Mouse (Mus musculus) hindbrain, embryonic 14.5 days (tissue): Measurements from ENCODE around the gene Fanci. TPM values are rescaled to one million over a fixed set of nuclear protein-coding genes. Genes with fewer than 3 reads are reported as not detected.

Experiments used
- ATAC-seq: fragments of 200-750 bp; cut with Nextera tagmentation; 2 replicates; pipeline ENCODE4 v1.8.0; 2017; ENCODE audit warnings: moderate number of reproducible peaks, mild to moderate bottlenecking, moderate TSS enrichment, moderate library complexity; ENCODE audit not compliant: low FRiP score
- DNase-seq: peaks from one replicate; pipeline ENCODE4 v3.0.0-alpha.2; 2015; ENCODE audit warnings: low spot score
- H3K27ac ChIP-seq: fragments of 300-500 bp; sonication (generic); 2 replicates; pipeline ENCODE4 v1.5.1; 2014; ENCODE audit warnings: mild to moderate bottlenecking, moderate library complexity
- H3K27me3 ChIP-seq: fragments of 300-500 bp; sonication (generic); 2 replicates; pipeline ENCODE4 v1.6.1; 2014; ENCODE audit warnings: mild to moderate bottlenecking, low read length, mixed read lengths; ENCODE audit not compliant: control insufficient read depth, insufficient read depth
- H3K36me3 ChIP-seq: fragments of 300-500 bp; sonication (generic); replicated peaks from 2 replicates; pipeline ENCODE4 v1.6.1; 2014; ENCODE audit not compliant: control insufficient read depth, insufficient read depth
- H3K4me1 ChIP-seq: fragments of 300-500 bp; sonication (generic); replicated peaks from 2 replicates; pipeline ENCODE4 v1.6.1; 2014; ENCODE audit warnings: antibody characterized with exemption, low read length, mixed read lengths; ENCODE audit not compliant: control insufficient read depth, insufficient read depth
- H3K4me2 ChIP-seq: fragments of 300-500 bp; sonication (generic); replicated peaks from 2 replicates; pipeline ENCODE4 v1.6.1; 2014; ENCODE audit warnings: mild to moderate bottlenecking, moderate library complexity
- H3K4me3 ChIP-seq: fragments of 300-500 bp; sonication (generic); replicated peaks from 2 replicates; pipeline ENCODE4 v1.5.1; 2014; ENCODE audit warnings: mild to moderate bottlenecking, low read length
- H3K9ac ChIP-seq: fragments of 300-500 bp; sonication (generic); 2 replicates; pipeline ENCODE4 v1.6.1; 2014
- H3K9me3 ChIP-seq: fragments of 300-500 bp; sonication (generic); 2 replicates; pipeline ENCODE4 v1.6.1; 2016; ENCODE audit warnings: low read length; ENCODE audit not compliant: control insufficient read depth
- WGBS: fragments of 180-500 bp; shearing (Covaris S2); extraction: QIAGEN DNeasy Blood & Tissue Kit; methylation state at CpG from one replicate; pipeline ENCODE4 v1.1.7; 2014; 5-methylcytosine and 5-hydroxymethylcytosine counted together
- polyA plus RNA-seq: library from polyadenylated mRNA; unstranded; fragments of >200 nt; fragmentation: Nextera tagmentation; extraction: Ambion mirVana; gene quantifications from 2 replicates; pipeline ENCODE4 v1.2.1, GENCODE M21; 2014

Fanci gene
- polyA plus RNA-seq, 1 experiment from 2014 or later: 2.3 TPM

DNA sequence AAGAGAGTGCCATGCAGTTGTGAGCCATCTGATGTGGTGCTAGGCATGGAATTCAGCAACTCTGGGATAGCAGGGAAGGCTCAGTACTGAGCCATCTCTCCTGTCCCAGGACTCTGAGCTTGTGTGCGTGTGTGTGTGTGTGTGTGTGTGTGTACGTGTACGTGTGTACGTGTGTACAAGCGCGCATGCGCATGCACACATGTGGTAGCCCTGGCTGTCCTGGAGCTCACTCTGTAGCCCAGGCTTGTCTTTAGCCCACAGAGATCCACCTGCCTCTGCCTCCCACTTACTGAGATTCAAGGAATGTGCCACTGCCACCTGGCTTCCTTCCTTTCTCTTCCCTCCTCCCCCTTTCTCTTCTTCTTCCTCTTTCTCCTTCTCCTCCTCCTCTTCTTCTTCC lies 2.2 kb downstream of the Fanci start:
- Histone ChIP-seq H3K4me1 (0 out of 2 replicates have a peak, but pooled peaks cover 4% of the 10 kb centered on the region), H3K9me3 (no peaks in the 10 kb centered on the region), H3K9ac (no peak overlapping the region), H3K4me3 (no peak overlapping the region), H3K36me3 (no peaks in the 10 kb centered on the region), H3K27ac (no peak overlapping the region), H3K27me3 (no peaks in the 10 kb centered on the region), H3K4me2 (no peak overlapping the region)
- DNase-seq (no peak), ATAC-seq (no peak)
- WGBS: 98% methylated on average over 7 of the region's 7 CpGs

DNA sequence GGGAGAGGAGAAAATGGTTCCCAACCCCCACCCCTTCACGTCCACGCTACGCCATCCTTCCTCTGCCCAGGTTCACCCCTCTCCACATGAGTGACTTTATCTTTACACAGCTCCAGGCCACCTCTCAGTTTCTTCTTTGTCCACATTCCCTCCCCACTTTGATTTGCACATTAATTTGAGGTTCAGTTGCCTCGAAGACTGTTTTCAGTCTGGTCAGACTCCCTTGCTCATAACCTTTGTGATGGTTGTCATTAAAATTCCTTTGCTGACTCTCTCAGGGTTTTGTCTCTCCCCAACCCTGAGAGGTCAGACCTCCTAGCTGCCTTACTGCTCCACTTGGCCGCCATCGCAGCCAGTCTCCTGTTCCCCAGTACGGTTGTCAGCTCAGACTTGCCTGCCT lies 2.9 kb downstream of the Fanci start:
- no peaks in the 10 kb centered on the region for H3K27me3 ChIP-seq
- no peak overlapping the region for H3K4me2 ChIP-seq
- H3K9me3 ChIP-seq: no peaks in the 10 kb centered on the region
- ATAC-seq (no peak), DNase-seq (no peak)
- no peaks in the 10 kb centered on the region for H3K36me3 ChIP-seq
- H3K4me3 ChIP-seq: no peak overlapping the region
- H3K27ac ChIP-seq: no peak overlapping the region
- WGBS: 68% methylated on average over 7 of the region's 7 CpGs
- H3K4me1 ChIP-seq: 0 out of 2 replicates have a peak, but pooled peaks cover 4% of the 10 kb centered on the region
- no peak overlapping the region for H3K9ac ChIP-seq

DNA sequence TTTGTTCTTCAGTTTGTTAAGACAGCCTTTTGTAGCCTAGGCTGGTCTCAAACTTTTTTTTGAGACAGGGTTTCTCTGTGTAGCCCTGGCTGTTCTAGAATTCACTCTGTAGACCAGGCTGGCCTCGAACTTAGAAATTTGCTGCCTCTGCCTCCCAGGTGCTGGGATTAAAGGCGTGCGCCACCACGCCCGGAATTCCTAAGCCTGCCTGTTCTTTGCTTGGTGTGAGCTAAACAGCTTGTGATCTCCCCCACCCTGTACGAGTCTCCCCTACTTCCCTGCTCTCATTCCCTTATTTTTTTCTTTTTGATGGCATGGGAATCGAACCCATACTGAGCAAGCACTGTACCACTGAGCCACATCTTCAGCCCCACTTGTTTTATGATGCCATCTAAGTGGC lies 3.5 kb downstream of the Fanci start:
- H3K36me3 ChIP-seq: no peaks in the 10 kb centered on the region
- DNase-seq: no peak
- H3K27me3 ChIP-seq: no peaks in the 10 kb centered on the region
- 92% methylated on average over 7 of the region's 7 CpGs for WGBS
- H3K9me3 ChIP-seq: no peaks in the 10 kb centered on the region
- H3K4me2 ChIP-seq: no peak overlapping the region
- H3K27ac ChIP-seq: no peak overlapping the region
- H3K9ac ChIP-seq: no peak overlapping the region
- 0 out of 2 replicates have a peak, but pooled peaks cover 4% of the 10 kb centered on the region for H3K4me1 ChIP-seq
- ATAC-seq: no peak
- H3K4me3 ChIP-seq: no peak overlapping the region

DNA sequence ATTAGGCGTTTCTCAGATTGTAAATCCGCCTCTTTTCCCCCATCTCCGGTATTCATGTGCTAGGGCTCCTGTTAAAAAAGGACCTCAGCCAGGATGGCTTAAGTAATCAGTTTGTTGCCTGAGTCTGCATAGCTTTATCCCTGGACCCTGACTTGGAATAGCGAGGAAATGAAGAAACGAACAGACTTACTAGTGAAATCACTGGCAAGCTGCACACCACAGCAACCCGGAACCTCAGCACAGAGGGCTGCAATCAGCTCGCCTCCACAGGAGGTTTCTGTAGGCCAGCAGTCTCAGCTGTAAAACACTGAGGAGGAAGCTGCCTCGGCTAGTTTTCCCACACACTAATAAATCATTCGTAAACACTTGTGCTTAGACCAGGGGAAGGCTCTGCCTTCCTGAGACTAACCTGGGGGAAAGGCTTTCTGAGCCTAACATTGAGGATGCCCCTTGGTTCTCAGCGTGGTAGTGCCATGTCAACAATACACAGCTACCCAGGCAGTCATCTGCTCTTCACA lies 5.8 kb downstream of the Fanci start:
- Histone ChIP-seq H3K36me3 (no peaks in the 10 kb centered on the region), H3K4me3 (no peak overlapping the region), H3K4me1 (0 out of 2 replicates have a peak, but pooled peaks cover 1% of the 10 kb centered on the region), H3K9ac (no peak overlapping the region), H3K27ac (no peak overlapping the region), H3K9me3 (no peaks in the 10 kb centered on the region), H3K27me3 (no peaks in the 10 kb centered on the region), H3K4me2 (no peak overlapping the region)
- no peak for DNase-seq
- WGBS: 77% methylated on average over 10 of the region's 10 CpGs
- ATAC-seq: no peak

DNA sequence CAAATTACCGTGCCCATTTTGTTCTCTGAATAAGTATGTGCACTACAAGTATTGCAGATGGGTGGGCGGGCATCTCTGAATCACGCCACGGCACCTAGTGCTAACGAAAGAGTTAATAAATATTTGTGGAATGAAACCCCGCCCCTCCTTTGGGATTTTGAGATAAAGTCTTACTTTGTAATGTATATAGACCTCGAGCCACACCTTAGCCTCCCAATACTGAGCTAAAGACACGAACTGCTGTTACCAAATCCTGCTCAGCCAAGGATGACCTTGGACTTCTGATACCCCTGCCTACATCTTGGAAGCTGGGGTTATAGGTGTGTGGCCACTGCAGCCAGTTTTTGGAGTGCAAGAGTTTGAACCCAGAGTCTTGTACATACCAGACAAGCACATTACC lies 6.7 kb downstream of the Fanci start:
- Histone ChIP-seq H3K9me3 (no peaks in the 10 kb centered on the region), H3K9ac (no peak overlapping the region), H3K27me3 (no peaks in the 10 kb centered on the region), H3K36me3 (no peaks in the 10 kb centered on the region), H3K4me2 (no peak overlapping the region), H3K4me3 (no peak overlapping the region), H3K4me1 (no peaks in the 10 kb centered on the region), H3K27ac (no peak overlapping the region)
- DNase-seq (no peak), ATAC-seq (no peak)
- WGBS: 91% methylated on average over 8 of the region's 8 CpGs

DNA sequence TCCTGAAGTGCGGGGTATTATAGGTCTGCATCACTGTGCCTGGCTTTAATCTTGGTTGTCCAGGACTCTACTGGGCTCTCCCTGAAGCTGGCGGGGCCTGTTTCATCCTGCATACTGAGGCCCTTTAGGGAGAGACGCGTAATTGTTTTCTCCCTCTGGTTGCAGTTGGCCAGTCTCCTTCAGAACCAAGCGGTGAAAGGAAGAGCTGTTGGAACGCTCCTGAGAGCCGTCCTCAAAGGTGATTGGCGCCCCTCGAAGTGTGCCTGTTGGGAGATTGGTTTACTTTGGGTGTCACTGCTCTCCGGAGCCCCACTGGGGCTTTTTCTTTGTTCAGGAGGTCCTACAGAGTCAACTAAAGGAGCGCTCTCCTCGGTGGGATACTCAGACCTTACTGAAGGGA lies 7.2 kb downstream of the Fanci start:
- DNase-seq: no peak
- no peak overlapping the region for H3K4me2 ChIP-seq
- 73% methylated on average over 12 of the region's 12 CpGs for WGBS
- no peak overlapping the region for H3K27ac ChIP-seq
- ATAC-seq: no peak
- no peaks in the 10 kb centered on the region for H3K36me3 ChIP-seq
- no peaks in the 10 kb centered on the region for H3K4me1 ChIP-seq
- no peaks in the 10 kb centered on the region for H3K9me3 ChIP-seq
- no peak overlapping the region for H3K9ac ChIP-seq
- H3K27me3 ChIP-seq: no peaks in the 10 kb centered on the region
- H3K4me3 ChIP-seq: no peak overlapping the region

DNA sequence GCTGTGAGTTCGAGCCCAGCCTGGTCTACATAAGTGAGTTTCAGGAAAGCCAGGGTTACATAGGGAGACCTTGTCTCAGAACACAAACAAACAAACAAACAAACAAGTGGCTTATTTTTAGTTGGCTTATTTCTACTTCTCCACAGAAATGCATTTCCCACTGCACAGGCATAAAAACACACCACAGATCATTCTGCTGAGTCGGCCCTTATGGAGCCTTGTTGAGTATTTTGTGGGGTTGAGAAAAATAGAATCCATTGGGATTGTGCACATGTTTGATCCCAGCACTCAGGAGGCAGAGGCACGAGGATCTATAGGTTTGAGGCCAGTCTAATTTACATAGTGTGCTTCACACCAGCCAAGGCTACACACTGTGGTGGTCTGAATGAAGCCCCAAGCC lies 8.6 kb downstream of the Fanci start:
- Histone ChIP-seq H3K9ac (no peak overlapping the region), H3K4me1 (no peaks in the 10 kb centered on the region), H3K27ac (no peak overlapping the region), H3K36me3 (no peaks in the 10 kb centered on the region), H3K27me3 (no peaks in the 10 kb centered on the region), H3K9me3 (no peaks in the 10 kb centered on the region), H3K4me2 (no peak overlapping the region), H3K4me3 (no peak overlapping the region)
- 86% methylated on average over 3 of the region's 3 CpGs for WGBS
- ATAC-seq (no peak), DNase-seq (no peak)

DNA sequence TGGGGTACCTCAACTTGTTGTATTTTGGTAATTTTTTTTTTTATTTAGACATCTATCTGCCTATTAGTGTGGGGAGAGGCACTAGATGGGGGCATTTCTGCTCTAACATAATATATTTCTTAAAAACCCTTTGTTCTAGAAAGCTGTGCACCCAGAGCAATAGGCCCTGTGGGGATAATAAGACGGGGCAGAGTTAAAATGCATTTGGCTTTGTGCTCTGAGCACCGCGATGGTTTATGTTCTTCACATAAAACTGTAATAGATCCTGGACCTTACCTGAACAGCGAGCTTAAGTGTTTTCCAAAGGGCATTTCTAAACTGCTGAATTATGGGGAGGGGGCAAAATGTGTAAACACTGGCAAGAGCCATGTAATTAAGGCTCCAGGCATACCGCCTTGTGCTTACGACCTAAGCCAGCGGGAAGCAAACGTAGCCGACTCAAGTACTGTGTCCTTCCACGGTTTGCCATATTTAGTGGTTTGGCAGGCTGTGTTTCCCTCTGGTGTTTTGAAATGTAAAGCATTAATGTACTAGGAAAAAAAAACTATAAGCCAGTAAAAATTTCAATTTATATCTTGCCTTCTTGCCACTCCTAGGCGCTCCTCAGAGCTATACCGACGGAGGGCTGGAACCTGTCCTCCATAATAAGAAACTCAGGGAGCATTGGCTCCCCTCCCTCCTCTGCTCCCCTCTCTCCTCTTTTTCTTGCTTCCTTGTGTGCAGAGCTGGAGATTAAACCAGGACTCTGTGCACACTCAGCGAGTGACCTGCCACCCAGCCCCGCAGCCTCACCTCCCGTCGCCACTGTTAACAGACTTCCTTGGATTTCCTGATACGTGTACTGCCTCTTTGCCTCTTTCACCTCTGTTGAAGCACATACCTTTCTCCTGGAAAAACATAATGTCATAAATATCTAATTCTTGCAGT lies 23.0 kb downstream of the Fanci start:
- ATAC-seq (no peak), DNase-seq (no peak)
- Histone ChIP-seq H3K27me3 (no peaks in the 10 kb centered on the region), H3K4me2 (no peak overlapping the region), H3K4me1 (no peaks in the 10 kb centered on the region), H3K9me3 (no peaks in the 10 kb centered on the region), H3K36me3 (no peaks in the 10 kb centered on the region), H3K27ac (no peak overlapping the region), H3K4me3 (no peak overlapping the region), H3K9ac (no peak overlapping the region)
- WGBS: 83% methylated on average over 18 of the region's 18 CpGs

DNA sequence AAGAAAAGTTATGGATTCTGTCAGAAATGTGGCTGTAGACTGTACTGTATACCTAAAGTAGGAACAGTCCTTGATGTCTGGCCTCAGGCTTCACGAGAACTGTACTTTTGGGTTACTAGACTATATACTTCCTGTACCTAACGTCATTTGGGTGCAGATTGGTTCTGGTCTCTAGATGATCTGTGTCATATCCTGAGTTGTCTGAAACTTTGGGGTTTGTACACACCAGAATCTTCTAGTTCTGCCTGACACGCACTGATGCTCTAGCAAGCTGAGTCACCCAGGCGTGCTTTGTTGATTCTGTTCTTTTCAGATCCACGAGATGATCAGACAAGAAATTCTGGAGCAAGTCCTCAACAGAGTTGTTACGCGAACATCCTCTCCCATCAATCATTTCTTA lies 28.2 kb downstream of the Fanci start:
- no peaks in the 10 kb centered on the region for H3K9me3 ChIP-seq
- H3K4me2 ChIP-seq: no peak overlapping the region
- WGBS: 94% methylated on average over 7 of the region's 7 CpGs
- no peak overlapping the region for H3K9ac ChIP-seq
- ATAC-seq: no peak
- H3K36me3 ChIP-seq: no peaks in the 10 kb centered on the region
- H3K27me3 ChIP-seq: no peaks in the 10 kb centered on the region
- H3K27ac ChIP-seq: no peak overlapping the region
- DNase-seq: no peak
- no peaks in the 10 kb centered on the region for H3K4me1 ChIP-seq
- H3K4me3 ChIP-seq: no peak overlapping the region
